Mouse (Mus musculus): ENCODE measurements around the gene Klhl31.

- TF ChIP-seq POLR2A (IDR thresholded peaks at IDR 0.05; ENCODE audit: borderline replicate concordance, insufficient read depth, low read length) (no peak), CTCF (IDR thresholded peaks at IDR 0.05; ENCODE audit: borderline replicate concordance, insufficient read depth, low read depth, low read length) (no peak)
Observed at GRCm38 (mm10) chr9:77616796-77617195, 19.5 kb upstream of the Klhl31 start.

Measured in cerebellum, adult 2 months (tissue).